Mouse (Mus musculus): ENCODE results near the gene Wrap73.

- TF ChIP-seq POLR2A (IDR thresholded peaks at IDR 0.05; ENCODE audit: insufficient read depth, low read depth, low read length) (no peak), CTCF (IDR thresholded peaks at IDR 0.05; ENCODE audit: insufficient read depth, low read depth, low read length) (no peak)
Observed at GRCm38 (mm10) chr4:154171931-154172604, 29.9 kb downstream of the Wrap73 start.

Measured in olfactory bulb, adult 2 months (tissue).